Mouse (Mus musculus) lung, adult 2 months (tissue): ENCODE results near the gene Eif4h.

Source experiments
- CTCF ChIP-seq: fragments of 200-500 bp; IDR thresholded peaks from 2 replicates; pipeline ENCODE4 v1.5.1; 2011; ENCODE audit warnings: mild to moderate bottlenecking, low read length, control low read depth; ENCODE audit not compliant: insufficient read depth
- POLR2A ChIP-seq: fragments of 200-500 bp; IDR thresholded peaks from 2 replicates; pipeline ENCODE4 v1.6.1; 2011; ENCODE audit warnings: low read depth, mild to moderate bottlenecking, control low read depth, low read length, borderline replicate concordance; ENCODE audit errors: extremely low read depth

DNA sequence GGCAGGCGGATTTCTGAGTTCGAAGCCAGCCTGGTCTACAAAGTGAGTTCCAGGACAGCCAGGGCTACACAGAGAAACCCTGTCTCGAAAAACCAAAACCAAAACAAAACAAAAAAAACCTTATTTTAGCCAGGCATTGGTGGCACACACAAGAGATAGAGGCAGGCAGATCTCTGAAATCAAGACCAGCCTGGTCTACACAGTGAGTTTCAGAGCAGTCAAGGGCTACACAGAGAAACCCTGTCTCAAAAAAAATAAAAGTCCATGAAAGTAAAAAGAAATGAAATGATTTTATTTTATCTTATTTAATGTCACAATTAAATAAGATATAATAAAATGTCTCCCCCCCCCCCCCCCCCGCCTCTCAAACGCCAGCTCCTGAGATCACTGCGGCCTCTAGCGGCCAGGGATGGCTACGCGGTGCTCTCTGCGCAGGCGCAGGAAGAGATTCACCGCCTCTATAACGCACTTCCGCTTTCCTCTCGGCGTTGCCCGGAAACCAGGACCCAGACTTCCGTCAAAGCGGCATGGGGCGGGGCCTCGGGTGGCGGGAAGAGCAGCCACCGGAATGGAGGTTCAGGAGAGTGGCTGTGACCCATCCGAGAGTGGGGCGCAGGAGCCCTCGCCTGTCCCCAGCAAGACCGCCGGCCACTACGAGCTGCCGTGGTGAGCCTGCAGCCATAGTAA lies 56.9 kb downstream of the Eif4h start:
- peak; percentile 66 for TF ChIP-seq CTCF
- peak; percentile 64; the same call in 1 of the 2 replicates for TF ChIP-seq POLR2A
